Mouse (Mus musculus): ENCODE data around the gene Asb4. TPM values are rescaled to one million over a fixed set of nuclear protein-coding genes. Genes with fewer than 3 reads are reported as not detected.

Asb4 gene
- polyA plus RNA-seq, 2 experiments, result 31.4 to 43.9 TPM

GRCm38 (mm10) chr6:5344255-5344654 lies 38.9 kb upstream of the Asb4 start:
- Histone ChIP-seq H3K36me3 (ENCODE audit: control insufficient read depth, insufficient read depth, low read length) (no peaks in the 10 kb centered on the region), H3K4me3 (replicated peaks; ENCODE audit: low read length) (no peak overlapping the region), H3K4me1 (ENCODE audit: control insufficient read depth, insufficient read depth, low read length) (no peaks in the 10 kb centered on the region), H3K27me3 (ENCODE audit: control insufficient read depth, insufficient read depth, low read length) (no peaks in the 10 kb centered on the region), H3K9me3 (ENCODE audit: control insufficient read depth, low read length) (no peaks in the 10 kb centered on the region), H3K27ac (replicated peaks; ENCODE audit: low read depth, low read length) (no peak overlapping the region), H3K9ac (ENCODE audit: low read depth, low read length, severe bottlenecking) (no peak overlapping the region), H3K4me2 (replicated peaks; ENCODE audit: low read depth, low read length, severe bottlenecking) (no peak overlapping the region)
- 65% methylated on average over 6 of the region's 6 CpGs for WGBS
- ATAC-seq (ENCODE audit: low FRiP score, low read depth) (no peak), DNase-seq (ENCODE audit: low spot score) (no peak)
- TF ChIP-seq POLR2A (IDR thresholded peaks at IDR 0.05; ENCODE audit: borderline replicate concordance, extremely low read depth, insufficient read depth, insufficient read length), result no peak

GRCm38 (mm10) chr6:5357873-5358272 lies 25.3 kb upstream of the Asb4 start:
- no peaks in the 10 kb centered on the region for H3K4me1 ChIP-seq (ENCODE audit: control insufficient read depth, insufficient read depth, low read length)
- no peak for TF ChIP-seq POLR2A (IDR thresholded peaks at IDR 0.05; ENCODE audit: borderline replicate concordance, extremely low read depth, insufficient read depth, insufficient read length)
- no peaks in the 10 kb centered on the region for H3K9me3 ChIP-seq (ENCODE audit: control insufficient read depth, low read length)
- H3K9ac ChIP-seq (ENCODE audit: low read depth, low read length, severe bottlenecking), result no peak overlapping the region
- no peaks in the 10 kb centered on the region for H3K27me3 ChIP-seq (ENCODE audit: control insufficient read depth, insufficient read depth, low read length)
- no peak overlapping the region for H3K4me2 ChIP-seq (replicated peaks; ENCODE audit: low read depth, low read length, severe bottlenecking)
- no peak for ATAC-seq (ENCODE audit: low FRiP score, low read depth)
- no peak overlapping the region for H3K27ac ChIP-seq (replicated peaks; ENCODE audit: low read depth, low read length)
- no peak overlapping the region for H3K4me3 ChIP-seq (replicated peaks; ENCODE audit: low read length)
- DNase-seq (ENCODE audit: low spot score), result no peak
- no peaks in the 10 kb centered on the region for H3K36me3 ChIP-seq (ENCODE audit: control insufficient read depth, insufficient read depth, low read length)

- 85% methylated on average over 5 of the region's 5 CpGs for WGBS
- TF ChIP-seq POLR2A (IDR thresholded peaks at IDR 0.05; ENCODE audit: borderline replicate concordance, extremely low read depth, insufficient read depth, insufficient read length), result no peak
- H3K9me3 ChIP-seq (ENCODE audit: control insufficient read depth, low read length), result no peaks in the 10 kb centered on the region
- H3K27me3 ChIP-seq (ENCODE audit: control insufficient read depth, insufficient read depth, low read length), result no peaks in the 10 kb centered on the region
- no peaks in the 10 kb centered on the region for H3K4me1 ChIP-seq (ENCODE audit: control insufficient read depth, insufficient read depth, low read length)
- H3K36me3 ChIP-seq (ENCODE audit: control insufficient read depth, insufficient read depth, low read length), result no peaks in the 10 kb centered on the region
- H3K9ac ChIP-seq (ENCODE audit: low read depth, low read length, severe bottlenecking), result no peak overlapping the region
- H3K4me2 ChIP-seq (replicated peaks; ENCODE audit: low read depth, low read length, severe bottlenecking), result no peak overlapping the region
- DNase-seq (ENCODE audit: low spot score) (no peak), ATAC-seq (ENCODE audit: low FRiP score, low read depth) (no peak)
- H3K4me3 ChIP-seq (replicated peaks; ENCODE audit: low read length), result no peak overlapping the region
- no peak overlapping the region for H3K27ac ChIP-seq (replicated peaks; ENCODE audit: low read depth, low read length)
Measured at GRCm38 (mm10) chr6:5360402-5360801, 22.8 kb upstream of the Asb4 start.

- H3K9ac ChIP-seq (ENCODE audit: low read depth, low read length, severe bottlenecking), result no peak overlapping the region
- H3K4me1 ChIP-seq (ENCODE audit: control insufficient read depth, insufficient read depth, low read length), result no peaks in the 10 kb centered on the region
- no peaks in the 10 kb centered on the region for H3K27me3 ChIP-seq (ENCODE audit: control insufficient read depth, insufficient read depth, low read length)
- WGBS, result 70% methylated on average over 6 of the region's 6 CpGs
- no peak overlapping the region for H3K27ac ChIP-seq (replicated peaks; ENCODE audit: low read depth, low read length)
- no peak overlapping the region for H3K4me3 ChIP-seq (replicated peaks; ENCODE audit: low read length)
- ATAC-seq (ENCODE audit: low FRiP score, low read depth) (no peak), DNase-seq (ENCODE audit: low spot score) (no peak)
- TF ChIP-seq POLR2A (IDR thresholded peaks at IDR 0.05; ENCODE audit: borderline replicate concordance, extremely low read depth, insufficient read depth, insufficient read length), result no peak
- no peaks in the 10 kb centered on the region for H3K9me3 ChIP-seq (ENCODE audit: control insufficient read depth, low read length)
- H3K36me3 ChIP-seq (ENCODE audit: control insufficient read depth, insufficient read depth, low read length), result no peaks in the 10 kb centered on the region
- H3K4me2 ChIP-seq (replicated peaks; ENCODE audit: low read depth, low read length, severe bottlenecking), result no peak overlapping the region
Measured at GRCm38 (mm10) chr6:5361987-5362386, 21.2 kb upstream of the Asb4 start.

GRCm38 (mm10) chr6:5365845-5366244 lies 17.3 kb upstream of the Asb4 start:
- Histone ChIP-seq H3K36me3 (ENCODE audit: control insufficient read depth, insufficient read depth, low read length) (no peaks in the 10 kb centered on the region), H3K4me3 (replicated peaks; ENCODE audit: low read length) (no peak overlapping the region), H3K27me3 (ENCODE audit: control insufficient read depth, insufficient read depth, low read length) (no peaks in the 10 kb centered on the region), H3K4me1 (ENCODE audit: control insufficient read depth, insufficient read depth, low read length) (no peaks in the 10 kb centered on the region), H3K4me2 (replicated peaks; ENCODE audit: low read depth, low read length, severe bottlenecking) (no peak overlapping the region), H3K9me3 (ENCODE audit: control insufficient read depth, low read length) (no peaks in the 10 kb centered on the region), H3K27ac (replicated peaks; ENCODE audit: low read depth, low read length) (no peak overlapping the region), H3K9ac (ENCODE audit: low read depth, low read length, severe bottlenecking) (no peak overlapping the region)
- ATAC-seq (ENCODE audit: low FRiP score, low read depth), result no peak
- WGBS, result 77% methylated on average over 5 of the region's 5 CpGs
- no peak for TF ChIP-seq POLR2A (IDR thresholded peaks at IDR 0.05; ENCODE audit: borderline replicate concordance, extremely low read depth, insufficient read depth, insufficient read length)
- no peak for DNase-seq (ENCODE audit: low spot score)

GRCm38 (mm10) chr6:5376884-5377283 lies 6.3 kb upstream of the Asb4 start:
- ATAC-seq (ENCODE audit: low FRiP score, low read depth), result no peak
- H3K4me3 ChIP-seq (replicated peaks; ENCODE audit: low read length), result no peak overlapping the region
- WGBS, result 82% methylated on average over 4 of the region's 4 CpGs

More at GRCm38 (mm10) chr6:5376884-5377283, 6.3 kb upstream of the Asb4 start:
- no peak overlapping the region for H3K4me2 ChIP-seq (replicated peaks; ENCODE audit: low read depth, low read length, severe bottlenecking)
- TF ChIP-seq POLR2A (IDR thresholded peaks at IDR 0.05; ENCODE audit: borderline replicate concordance, extremely low read depth, insufficient read depth, insufficient read length), result no peak
- peaks cover 20% of the 10 kb centered on the region for H3K4me1 ChIP-seq (ENCODE audit: control insufficient read depth, insufficient read depth, low read length)
- H3K27ac ChIP-seq (replicated peaks; ENCODE audit: low read depth, low read length), result no peak overlapping the region
- no peak for DNase-seq (ENCODE audit: low spot score)
- H3K27me3 ChIP-seq (ENCODE audit: control insufficient read depth, insufficient read depth, low read length), result no peaks in the 10 kb centered on the region
- no peaks in the 10 kb centered on the region for H3K36me3 ChIP-seq (ENCODE audit: control insufficient read depth, insufficient read depth, low read length)
- no peaks in the 10 kb centered on the region for H3K9me3 ChIP-seq (ENCODE audit: control insufficient read depth, low read length)
- no peak overlapping the region for H3K9ac ChIP-seq (ENCODE audit: low read depth, low read length, severe bottlenecking)
